Mouse (Mus musculus) thymus, adult 2 months (tissue): ENCODE measurements around the gene Gm28047.

ENCODE experiments used
- CTCF ChIP-seq: fragments of 200-500 bp; IDR thresholded peaks from 2 replicates; pipeline ENCODE4 v1.5.1; 2012; ENCODE audit warnings: mild to moderate bottlenecking, control low read depth, low read length, moderate library complexity, borderline replicate concordance; ENCODE audit not compliant: control insufficient read depth, poor library complexity, insufficient read depth; ENCODE audit errors: extremely low read depth
- POLR2A ChIP-seq: fragments of 200-500 bp; IDR thresholded peaks from 2 replicates; pipeline ENCODE4 v1.6.1; 2012; ENCODE audit warnings: mild to moderate bottlenecking, low read length, control low read depth, moderate library complexity; ENCODE audit not compliant: control insufficient read depth, poor library complexity, insufficient read depth; ENCODE audit errors: extremely low read depth

DNA sequence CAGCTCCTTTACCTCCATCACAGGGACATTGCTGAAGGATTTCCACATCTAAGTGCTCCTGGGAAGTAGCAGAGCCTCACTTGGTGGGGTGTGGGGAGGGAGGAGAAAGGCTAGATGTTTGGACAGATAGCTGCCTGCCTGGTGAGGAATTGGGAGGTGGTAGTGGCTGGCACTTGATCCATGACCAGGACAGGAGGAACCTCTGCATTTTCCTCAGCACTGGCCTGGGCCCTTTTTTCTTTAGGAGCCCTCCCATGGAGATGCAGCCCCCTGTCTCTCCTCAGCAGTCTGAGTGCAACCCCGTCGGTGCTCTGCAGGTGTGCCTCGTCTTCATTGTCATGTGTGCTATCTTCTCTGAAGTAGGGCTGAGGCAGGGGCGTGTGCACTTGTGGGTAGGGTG lies 103.4 kb downstream of the Gm28047 start:
- TF ChIP-seq CTCF (no peak), POLR2A (no peak)
